Mouse (Mus musculus) monocyte, adult 5-6 weeks (primary cell): ENCODE data around the gene Olfr195. TPM values are rescaled to one million over a fixed set of nuclear protein-coding genes. Genes with fewer than 3 reads are reported as not detected.
"Not testable (repeated sequence)": the region's sequence is repeated elsewhere in the genome, so short reads cannot be mapped to it uniquely, and the experiment has no call there.

ENCODE experiments used
- ATAC-seq: fragments of 153-309, 156-312 bp; replicated peaks from 2 replicates; pipeline ENCODE4 v1.8.0; 2017; ENCODE audit warnings: mild to moderate bottlenecking; ENCODE audit not compliant: low TSS enrichment, insufficient number of reproducible peaks, severe bottlenecking, poor library complexity, low FRiP score
- total RNA-seq: library from RNA; stranded (forward); fragments of 200-1000, 200-491, 200-594 nt; gene quantifications from 3 replicates; pipeline ENCODE4 v1.2.3, GENCODE M21; 2017

Olfr195 gene
- total RNA-seq = not detected in 3 replicates

GRCm38 (mm10) chr16:59146746-59147145, at the start of gene Olfr195:
TSS of gene Olfr195 (plus strand) at chr16:59147046.
- no peak for ATAC-seq

GRCm38 (mm10) chr16:59105312-59105711, 41.5 kb upstream of the Olfr195 start:
- no peak for ATAC-seq

- not testable (repeated sequence) for ATAC-seq
Observed at GRCm38 (mm10) chr16:59108522-59108921, 38.3 kb upstream of the Olfr195 start.

- ATAC-seq = no peak
Observed at GRCm38 (mm10) chr16:59111781-59112180, 35.1 kb upstream of the Olfr195 start, which contains the start of gene Olfr193. TSS of gene Olfr193 (minus strand) at chr16:59111881.

GRCm38 (mm10) chr16:59120969-59121368, 25.9 kb upstream of the Olfr195 start, which contains the start of gene Olfr194:
TSS of gene Olfr194 (minus strand) at chr16:59121069.
- ATAC-seq = no peak

GRCm38 (mm10) chr16:59130740-59131139, 16.1 kb upstream of the Olfr195 start:
- ATAC-seq = no peak

GRCm38 (mm10) chr16:59141105-59141504, 5.7 kb upstream of the Olfr195 start:
- ATAC-seq = no peak

GRCm38 (mm10) chr16:59151996-59152395, 5.2 kb downstream of the Olfr195 start:
- no peak for ATAC-seq

- no peak for ATAC-seq
Observed at GRCm38 (mm10) chr16:59170354-59170753, 23.5 kb downstream of the Olfr195 start, which contains the start of gene Olfr196. TSS of gene Olfr196 (minus strand) at chr16:59170454.

Other genes starting within 250 kb of the Olfr195 start
- not detected in 3 replicates for gene Olfr181, start 218.3 kb upstream of the Olfr195 start, total RNA-seq
- gene Olfr180, start 217.7 kb upstream of the Olfr195 start, total RNA-seq = not detected in 3 replicates
- gene Olfr183, start 151.7 kb upstream of the Olfr195 start, total RNA-seq = not detected in 3 replicates
- not detected in 3 replicates for gene Olfr186, start 116.8 kb upstream of the Olfr195 start, total RNA-seq
- gene Olfr187, start 107.3 kb upstream of the Olfr195 start, total RNA-seq = not detected in 3 replicates
- under 0.01 to 0.32 TPM in 2 of 3 replicates, not detected in the other for gene Olfr190, start 69.0 kb upstream of the Olfr195 start, total RNA-seq
- gene Olfr191, start 57.2 kb upstream of the Olfr195 start, total RNA-seq = not detected in 3 replicates
- not detected in 3 replicates for gene Olfr193, start 35.2 kb upstream of the Olfr195 start, total RNA-seq
- gene Olfr194, start 26.0 kb upstream of the Olfr195 start, total RNA-seq = not detected in 3 replicates
- not detected in 3 replicates for gene Olfr196, start 23.4 kb downstream of the Olfr195 start, total RNA-seq
- not detected in 3 replicates for gene Olfr198, start 56.5 kb downstream of the Olfr195 start, total RNA-seq
- not detected in 3 replicates for gene Olfr199, start 72.7 kb downstream of the Olfr195 start, total RNA-seq
- not detected in 3 replicates for gene Olfr201, start 125.6 kb downstream of the Olfr195 start, total RNA-seq
- not detected in 3 replicates for gene Olfr202, start 139.7 kb downstream of the Olfr195 start, total RNA-seq
- gene Olfr203, start 151.8 kb downstream of the Olfr195 start, total RNA-seq = not detected in 3 replicates
- gene Olfr204, start 171.2 kb downstream of the Olfr195 start, total RNA-seq = not detected in 3 replicates
- gene Olfr205, start 184.1 kb downstream of the Olfr195 start, total RNA-seq = not detected in 3 replicates
- not detected in 3 replicates for gene Olfr206, start 202.2 kb downstream of the Olfr195 start, total RNA-seq
- not detected in 3 replicates for gene Olfr209, start 216.9 kb downstream of the Olfr195 start, total RNA-seq